22 mouse cellular contexts compared by ENCODE assay signal in genomic region chr7:131687324-131687723, GRCm38 (mm10).
DNase-seq lines count a peak whose midpoint lies in the region; ATAC-seq and TF ChIP-seq lines count a peak whose summit lies in the region.
"Had no signal": no experiment of that assay in that cellular context is flagged by ENCODE, and none has a peak within 500 bp of the region (broad histone marks: within the 10 kb centered on the region; RNA-seq: fewer than 3 reads in every experiment).

No protein-coding gene starts in this region.

- no peaks in the 10 kb centered on the region for H3K36me3 ChIP-seq in lung, postnatal 0 days (ENCODE audit: insufficient read depth, low read length)
- H3K36me3 ChIP-seq in liver, embryonic 11.5 days (ENCODE audit: control insufficient read depth, insufficient read depth, low read length) = no peaks in the 10 kb centered on the region
- H3K36me3 ChIP-seq: embryonic facial prominence, embryonic 15.5 days; forebrain, embryonic 10.5 days; heart, embryonic 10.5 days; hindbrain, embryonic 12.5 days had no signal

- no peak overlapping the region for H3K27ac ChIP-seq in lung, postnatal 0 days (ENCODE audit: low read length)
- H3K27ac ChIP-seq in liver, embryonic 11.5 days (ENCODE audit: low read depth, low read length) = no peak overlapping the region
- H3K27ac ChIP-seq: embryonic facial prominence, embryonic 15.5 days; forebrain, embryonic 10.5 days; gastrocnemius, adult 2 months; heart, embryonic 10.5 days; hindbrain, embryonic 12.5 days had no signal

- no peaks in the 10 kb centered on the region for H3K4me1 ChIP-seq in lung, postnatal 0 days (ENCODE audit: insufficient read depth, low read depth, low read length)
- H3K4me1 ChIP-seq in liver, embryonic 11.5 days (replicated peaks; ENCODE audit: control insufficient read depth, insufficient read depth, low read length) = no peaks in the 10 kb centered on the region
- H3K4me1 ChIP-seq: embryonic facial prominence, embryonic 15.5 days; forebrain, embryonic 10.5 days; heart, embryonic 10.5 days; hindbrain, embryonic 12.5 days had no signal

- no peaks in the 10 kb centered on the region for H3K27me3 ChIP-seq in lung, postnatal 0 days (replicated peaks; ENCODE audit: insufficient read depth, low read length)
- H3K27me3 ChIP-seq in liver, embryonic 11.5 days (replicated peaks; ENCODE audit: control insufficient read depth, insufficient read depth, low read length) = no peaks in the 10 kb centered on the region
- H3K27me3 ChIP-seq: hindbrain, embryonic 12.5 days had no signal

- 86% methylated on average over 1 of the region's 1 CpGs for WGBS in lung, postnatal 0 days
- WGBS in liver, embryonic 11.5 days = 87% methylated on average over 1 of the region's 1 CpGs

- no peak overlapping the region for H3K4me2 ChIP-seq in lung, postnatal 0 days (replicated peaks; ENCODE audit: low read depth, low read length)
- H3K4me2 ChIP-seq in liver, embryonic 11.5 days = no peak overlapping the region
- H3K4me2 ChIP-seq: embryonic facial prominence, embryonic 15.5 days; hindbrain, embryonic 12.5 days had no signal

- no peak for TF ChIP-seq CTCF in lung, postnatal 0 days (IDR thresholded peaks at IDR 0.05)

- H3K4me3 ChIP-seq in lung, postnatal 0 days (ENCODE audit: low read depth, low read length) = no peak overlapping the region
- H3K4me3 ChIP-seq in liver, embryonic 11.5 days (ENCODE audit: low read depth, low read length) = no peak overlapping the region
- H3K4me3 ChIP-seq: embryonic facial prominence, embryonic 15.5 days; erythroblast, embryonic 14.5 days; forebrain, embryonic 10.5 days; gastrocnemius, adult 2 months; heart, embryonic 10.5 days; hindbrain, embryonic 12.5 days had no signal

- H3K9me3 ChIP-seq in lung, postnatal 0 days (ENCODE audit: low read length) = no peaks in the 10 kb centered on the region
- no peaks in the 10 kb centered on the region for H3K9me3 ChIP-seq in liver, embryonic 11.5 days (ENCODE audit: control insufficient read depth, low read length)
- H3K9me3 ChIP-seq: embryonic facial prominence, embryonic 15.5 days; forebrain, embryonic 10.5 days; heart, embryonic 10.5 days; hindbrain, embryonic 12.5 days had no signal

- TF ChIP-seq EP300 in lung, postnatal 0 days (IDR thresholded peaks at IDR 0.05) = no peak

- peak; percentile 8 for DNase-seq in layer of hippocampus, adult 9-11 months
- no peak for DNase-seq in layer of hippocampus, adult 9-10 months (ENCODE audit: low spot score)
- DNase-seq in right cerebral cortex, adult 18-20 months = peak; percentile 2
- DNase-seq in right cerebral cortex, postnatal 25 days = no peak
- peak; percentile 37 for DNase-seq in lung, postnatal 0 days (ENCODE audit: low spot score)
- DNase-seq in lung, postnatal 4 days = peak; percentile 40 to 73
- DNase-seq in liver, embryonic 11.5 days (ENCODE audit: low spot score) = no peak
- no peak for DNase-seq in urinary bladder, adult 18-20 months (ENCODE audit: low spot score in 2 of 2)
- DNase-seq: adrenal gland, adult 8-10 months; cerebellum, adult 11-12 months; cerebellum, adult 9-10 months; embryo, embryonic 11 days; gastrocnemius, adult 2 months; gastrocnemius, postnatal 25 days; heart, postnatal 10 days; heart, postnatal 4 days had no signal

- ATAC-seq in lung, postnatal 0 days = peak; percentile 57
- ATAC-seq in liver, embryonic 11.5 days (replicated peaks; ENCODE audit: low FRiP score) = no peak
- ATAC-seq: forebrain, embryonic 14.5 days had no signal

- H3K9ac ChIP-seq in lung, postnatal 0 days (replicated peaks; ENCODE audit: low read depth) = no peak overlapping the region
- H3K9ac ChIP-seq in liver, embryonic 11.5 days (ENCODE audit: low read depth, low read length) = no peak overlapping the region
- H3K9ac ChIP-seq: embryonic facial prominence, embryonic 15.5 days; hindbrain, embryonic 12.5 days had no signal

Comparison
In these comparisons a context has a peak if more than half of its experiments do, and no peak if none do; other contexts are left out.
1. DNase-seq: peak in layer of hippocampus, adult 9-11 months (single experiment), right cerebral cortex, adult 18-20 months (single experiment), lung, postnatal 0 days (single experiment) and lung, postnatal 4 days (2 of 2); none in layer of hippocampus, adult 9-10 months (single experiment), right cerebral cortex, postnatal 25 days (single experiment), liver, embryonic 11.5 days (single experiment) and urinary bladder, adult 18-20 months (0 of 2).